Mouse (Mus musculus): ENCODE measurements around the gene C730034F03Rik. TPM values are rescaled to one million over a fixed set of nuclear protein-coding genes. Genes with fewer than 3 reads are reported as not detected.

The C730034F03Rik gene
- 2.3 and 2.4 TPM in 2 replicates for polyA plus RNA-seq (2015; fragmentation: Nextera tagmentation; extraction: Ambion mirVana)

DNA sequence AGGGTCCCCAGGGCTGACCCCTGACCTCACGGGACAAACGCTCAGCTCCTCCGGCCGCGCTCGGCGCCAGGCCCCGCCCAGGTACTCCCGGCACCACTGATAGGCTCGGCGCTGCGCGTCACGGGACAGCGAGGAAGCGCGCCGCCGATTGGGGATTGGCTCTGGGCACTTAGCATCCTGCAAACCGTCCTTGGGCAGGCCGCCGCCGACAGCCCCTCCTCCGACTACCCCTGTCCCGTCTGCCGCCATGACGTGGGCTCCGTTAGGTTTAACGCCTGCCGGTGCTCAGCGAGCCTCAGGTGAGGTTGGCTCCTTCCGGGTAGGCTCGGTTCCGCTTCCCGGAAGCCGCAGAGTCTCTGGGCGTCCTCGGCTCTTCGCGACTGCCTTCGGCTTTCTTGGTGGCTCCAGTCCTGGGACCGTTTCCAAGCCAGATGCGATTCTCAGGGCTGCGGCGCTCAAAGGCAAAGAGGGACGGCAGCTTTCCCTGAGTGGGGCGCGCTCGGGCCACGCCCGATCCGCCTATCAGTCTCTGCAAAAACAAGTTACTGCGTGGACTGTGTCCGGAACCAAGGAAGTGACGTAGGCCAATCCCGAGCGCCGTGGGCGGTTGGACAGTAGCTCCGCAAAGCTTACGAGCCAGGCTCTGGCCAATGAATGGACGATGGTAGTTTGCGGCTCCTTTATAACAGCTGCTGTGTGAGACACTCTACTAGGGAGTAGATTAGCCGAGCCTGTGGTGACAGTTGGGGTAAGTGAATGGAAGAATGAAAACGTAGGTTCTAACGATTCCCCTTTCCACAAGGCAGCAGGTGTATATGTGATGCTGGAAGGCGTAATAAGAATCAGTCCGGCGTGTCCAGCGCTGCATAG, at the start of gene C730034F03Rik, which contains the start of the genes Gm44502 and Chkb:
Gene C730034F03Rik (plus strand): TSS at position 238 of the 870 bp plus-strand sequence.
Gene Gm44502 (minus strand): TSS at position 345 of the 870 bp plus-strand sequence.
Gene Chkb (minus strand): TSS at position 557 of the 870 bp plus-strand sequence.
- peak; percentile 94 for ATAC-seq (ENCODE audit: borderline replicate concordance, extremely low read depth, low FRiP score, low TSS enrichment)
- peaks cover 20% of the 10 kb centered on the region for H3K36me3 ChIP-seq
- under 1% methylated on average over 70 of the region's 70 CpGs for WGBS
- peak within 1 kb of the TSS; percentile 88 for H3K4me2 ChIP-seq
- H3K9ac ChIP-seq: peak within 1 kb of the TSS; percentile 78
- H3K4me3 ChIP-seq: peak within 1 kb of the TSS; percentile 77
- H3K27me3 ChIP-seq: no peaks in the 10 kb centered on the region
- H3K9me3 ChIP-seq: no peaks in the 10 kb centered on the region
- H3K4me1 ChIP-seq: peaks cover 13% of the 10 kb centered on the region
- H3K27ac ChIP-seq: peak within 1 kb of the TSS; percentile 97

- no peak for ATAC-seq (ENCODE audit: borderline replicate concordance, extremely low read depth, low FRiP score, low TSS enrichment)
- peaks cover 26% of the 10 kb centered on the region for H3K27me3 ChIP-seq
- WGBS: 83% methylated on average over 7 of the region's 7 CpGs
Measured at GRCm38 (mm10) chr15:89384617-89385016, 44.8 kb upstream of the C730034F03Rik start, which contains the start of gene Klhdc7b. Gene Klhdc7b (plus strand): TSS chr15:89384917.

GRCm38 (mm10) chr15:89387127-89387526, 42.3 kb upstream of the C730034F03Rik start:
- no peaks in the 10 kb centered on the region for H3K9me3 ChIP-seq
- no peak overlapping the region for H3K4me3 ChIP-seq
- no peak overlapping the region for H3K9ac ChIP-seq
- no peaks in the 10 kb centered on the region for H3K4me1 ChIP-seq
- H3K27ac ChIP-seq: no peak overlapping the region
- peaks cover 9% of the 10 kb centered on the region for H3K27me3 ChIP-seq
- WGBS: 41% methylated on average over 12 of the region's 12 CpGs
- H3K36me3 ChIP-seq: no peaks in the 10 kb centered on the region
- no peak overlapping the region for H3K4me2 ChIP-seq
- ATAC-seq (ENCODE audit: borderline replicate concordance, extremely low read depth, low FRiP score, low TSS enrichment): no peak

More at GRCm38 (mm10) chr15:89384617-89385016, 44.8 kb upstream of the C730034F03Rik start, which contains the start of gene Klhdc7b:
- no peak within 1 kb of the TSS for H3K4me2 ChIP-seq
- H3K9me3 ChIP-seq: no peaks in the 10 kb centered on the region
- peaks cover under 1% of the 10 kb centered on the region; the same call in 1 of the 2 replicates for H3K4me1 ChIP-seq
- no peak within 1 kb of the TSS for H3K9ac ChIP-seq
- no peak within 1 kb of the TSS for H3K27ac ChIP-seq
- H3K36me3 ChIP-seq: no peaks in the 10 kb centered on the region
- H3K4me3 ChIP-seq: no peak within 1 kb of the TSS

DNA sequence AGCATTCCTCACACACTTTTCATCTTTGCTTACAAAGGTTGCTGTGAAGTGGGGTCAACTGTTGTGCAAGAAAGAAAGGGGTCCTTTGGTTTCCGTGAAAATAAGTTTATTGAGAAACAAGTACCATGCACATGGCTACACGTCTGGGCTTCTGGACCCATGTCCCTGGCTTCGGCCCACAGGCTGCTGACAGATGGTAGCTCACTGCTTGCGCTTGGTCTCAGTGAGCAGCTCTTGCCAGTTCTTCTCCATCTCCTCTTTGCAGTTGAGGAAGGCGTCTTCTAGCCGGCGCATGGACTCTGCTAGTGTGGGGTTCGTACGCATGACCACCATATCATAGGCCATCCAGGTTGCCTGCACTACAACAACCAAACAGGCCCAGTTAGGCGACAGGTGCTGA, 39.3 kb upstream of the C730034F03Rik start:
- Histone ChIP-seq H3K36me3 (no peaks in the 10 kb centered on the region), H3K9ac (no peak overlapping the region), H3K4me3 (no peak overlapping the region), H3K27me3 (peaks cover 4% of the 10 kb centered on the region; the same call in 1 of the 2 replicates), H3K27ac (no peak overlapping the region), H3K9me3 (no peaks in the 10 kb centered on the region), H3K4me2 (no peak overlapping the region), H3K4me1 (no peaks in the 10 kb centered on the region)
- no peak for ATAC-seq (ENCODE audit: borderline replicate concordance, extremely low read depth, low FRiP score, low TSS enrichment)
- WGBS: 86% methylated on average over 10 of the region's 10 CpGs

GRCm38 (mm10) chr15:89396883-89397282, 32.5 kb upstream of the C730034F03Rik start:
- H3K4me1 ChIP-seq: no peaks in the 10 kb centered on the region
- no peak overlapping the region for H3K9ac ChIP-seq
- 81% methylated on average over 4 of the region's 4 CpGs for WGBS
- no peak overlapping the region for H3K4me2 ChIP-seq
- no peaks in the 10 kb centered on the region for H3K27me3 ChIP-seq
- ATAC-seq (ENCODE audit: borderline replicate concordance, extremely low read depth, low FRiP score, low TSS enrichment): no peak
- H3K4me3 ChIP-seq: no peak overlapping the region
- no peaks in the 10 kb centered on the region for H3K36me3 ChIP-seq
- H3K27ac ChIP-seq: no peak overlapping the region
- no peaks in the 10 kb centered on the region for H3K9me3 ChIP-seq

- no peak for ATAC-seq (ENCODE audit: borderline replicate concordance, extremely low read depth, low FRiP score, low TSS enrichment)
- 71% methylated on average over 2 of the region's 2 CpGs for WGBS
Measured at GRCm38 (mm10) chr15:89398146-89398545, 31.2 kb upstream of the C730034F03Rik start.

DNA sequence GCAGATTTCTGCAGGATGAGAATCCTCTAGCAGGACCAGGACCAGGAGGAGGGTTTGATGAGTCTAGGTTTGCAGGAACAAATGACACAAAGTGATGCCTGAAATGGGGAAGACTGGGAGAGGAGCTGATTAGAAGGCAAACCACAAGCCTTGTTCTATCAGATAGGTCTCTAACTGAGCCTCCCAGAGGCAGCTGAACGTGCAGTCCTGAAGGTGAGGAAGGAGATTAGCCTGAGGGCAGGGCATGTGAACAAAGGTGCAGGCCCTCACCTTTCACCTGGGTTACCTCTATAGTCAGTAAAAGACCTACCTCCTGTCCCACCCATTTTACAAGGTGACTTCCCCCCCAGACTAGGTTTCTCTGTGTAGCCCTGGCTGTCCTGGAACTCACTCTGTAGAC, 29.7 kb upstream of the C730034F03Rik start:
- no peak overlapping the region for H3K4me3 ChIP-seq
- H3K4me1 ChIP-seq: no peaks in the 10 kb centered on the region
- H3K27me3 ChIP-seq: no peaks in the 10 kb centered on the region
- no peak for ATAC-seq (ENCODE audit: borderline replicate concordance, extremely low read depth, low FRiP score, low TSS enrichment)
- H3K9ac ChIP-seq: no peak overlapping the region
- no peak overlapping the region for H3K4me2 ChIP-seq
- no peaks in the 10 kb centered on the region for H3K9me3 ChIP-seq
- H3K36me3 ChIP-seq: no peaks in the 10 kb centered on the region
- WGBS: 42% methylated on average over 1 of the region's 1 CpGs
- H3K27ac ChIP-seq: no peak overlapping the region

More at GRCm38 (mm10) chr15:89398146-89398545, 31.2 kb upstream of the C730034F03Rik start:
- Histone ChIP-seq H3K9ac (no peak overlapping the region), H3K27me3 (no peaks in the 10 kb centered on the region), H3K4me3 (no peak overlapping the region), H3K27ac (no peak overlapping the region), H3K36me3 (no peaks in the 10 kb centered on the region), H3K4me1 (no peaks in the 10 kb centered on the region), H3K9me3 (no peaks in the 10 kb centered on the region), H3K4me2 (no peak overlapping the region)

DNA sequence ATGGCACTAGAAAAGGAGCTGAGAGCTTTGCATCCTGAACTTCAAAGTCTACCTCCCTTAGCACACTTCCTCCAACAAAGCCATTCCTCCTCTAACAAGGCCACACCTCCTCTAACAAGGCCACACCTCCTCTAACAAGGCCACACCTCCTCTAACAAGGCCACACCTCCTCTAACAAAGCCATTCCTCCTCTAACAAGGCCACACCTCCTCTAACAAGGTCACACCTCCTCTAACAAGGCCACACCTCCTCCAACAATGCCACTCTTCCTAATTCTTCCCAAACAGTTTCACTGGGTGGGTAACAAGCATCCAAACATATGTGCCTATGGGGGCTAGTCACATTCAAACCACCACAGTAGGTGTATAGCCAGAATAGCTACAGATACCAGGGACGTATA, 26.9 kb upstream of the C730034F03Rik start:
- no peaks in the 10 kb centered on the region for H3K36me3 ChIP-seq
- 94% methylated on average over 1 of the region's 1 CpGs for WGBS
- ATAC-seq (ENCODE audit: borderline replicate concordance, extremely low read depth, low FRiP score, low TSS enrichment): no peak

GRCm38 (mm10) chr15:89404831-89405623, 24.4 kb upstream of the C730034F03Rik start:
- WGBS: 73% methylated on average over 10 of the region's 10 CpGs
- no peak overlapping the region for H3K9ac ChIP-seq

More for the DNA sequence above, 26.9 kb upstream of the C730034F03Rik start:
- Histone ChIP-seq H3K9me3 (no peaks in the 10 kb centered on the region; the same call in 1 of the 2 replicates), H3K27me3 (no peaks in the 10 kb centered on the region), H3K27ac (no peak overlapping the region), H3K4me2 (no peak overlapping the region), H3K4me3 (no peak overlapping the region), H3K9ac (no peak overlapping the region), H3K4me1 (no peaks in the 10 kb centered on the region)

GRCm38 (mm10) chr15:89406691-89407090, 22.7 kb upstream of the C730034F03Rik start:
- H3K9ac ChIP-seq: no peak overlapping the region
- ATAC-seq (ENCODE audit: borderline replicate concordance, extremely low read depth, low FRiP score, low TSS enrichment): no peak
- H3K4me2 ChIP-seq: no peak overlapping the region
- no peaks in the 10 kb centered on the region for H3K4me1 ChIP-seq
- H3K4me3 ChIP-seq: no peak overlapping the region
- no peaks in the 10 kb centered on the region for H3K27me3 ChIP-seq
- H3K9me3 ChIP-seq: no peaks in the 10 kb centered on the region; the same call in 1 of the 2 replicates
- no peak overlapping the region for H3K27ac ChIP-seq
- H3K36me3 ChIP-seq: no peaks in the 10 kb centered on the region

More at GRCm38 (mm10) chr15:89404831-89405623, 24.4 kb upstream of the C730034F03Rik start:
- Histone ChIP-seq H3K4me1 (no peaks in the 10 kb centered on the region), H3K9me3 (no peaks in the 10 kb centered on the region; the same call in 1 of the 2 replicates), H3K4me3 (no peak overlapping the region), H3K27ac (no peak overlapping the region), H3K4me2 (no peak overlapping the region), H3K27me3 (no peaks in the 10 kb centered on the region), H3K36me3 (no peaks in the 10 kb centered on the region)
- ATAC-seq (ENCODE audit: borderline replicate concordance, extremely low read depth, low FRiP score, low TSS enrichment): no peak

DNA sequence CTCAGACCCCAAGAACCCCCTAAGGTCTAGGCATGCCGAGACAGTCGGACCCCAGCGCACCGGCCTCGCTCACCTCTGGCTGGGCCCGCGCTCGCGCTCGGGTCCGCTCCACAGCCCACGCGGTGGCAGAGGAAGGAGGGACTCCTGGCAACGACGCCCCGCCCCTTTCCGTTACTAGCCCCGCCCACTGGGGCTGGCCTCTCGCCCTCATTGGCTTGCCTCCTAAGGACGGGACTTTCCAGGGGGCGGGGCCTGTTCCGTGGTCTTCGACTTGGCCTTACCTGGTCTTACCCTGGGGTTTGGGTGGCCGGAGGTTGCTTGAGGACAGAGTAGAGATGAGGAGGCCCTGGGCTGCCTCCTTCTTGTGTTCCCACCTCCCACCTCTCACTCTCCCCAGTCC, 19.3 kb upstream of the C730034F03Rik start, which contains the start of gene Syce3:
Gene Syce3 (minus strand): TSS at position 386 of the 400 bp plus-strand sequence.
- Histone ChIP-seq H3K36me3 (no peaks in the 10 kb centered on the region), H3K4me3 (no peak within 1 kb of the TSS), H3K4me2 (no peak within 1 kb of the TSS), H3K27me3 (no peaks in the 10 kb centered on the region), H3K4me1 (no peaks in the 10 kb centered on the region), H3K27ac (no peak within 1 kb of the TSS), H3K9me3 (no peaks in the 10 kb centered on the region; the same call in 1 of the 2 replicates), H3K9ac (no peak within 1 kb of the TSS)
- no peak for ATAC-seq (ENCODE audit: borderline replicate concordance, extremely low read depth, low FRiP score, low TSS enrichment)
- WGBS: 82% methylated on average over 24 of the region's 24 CpGs
